Mouse (Mus musculus) left cerebral cortex, postnatal 4 days (tissue): ENCODE results near the gene Rbp7. TPM values are rescaled to one million over a fixed set of nuclear protein-coding genes. Genes with fewer than 3 reads are reported as not detected.
"Not testable (repeated sequence)": the region's sequence is repeated elsewhere in the genome, so short reads cannot be mapped to it uniquely, and the experiment has no call there.

Experiments used
- DNase-seq: peaks from one replicate; pipeline ENCODE4 v3.0.0-alpha.2; 2022
- intact Hi-C: fragments of 180-260 bp; cut with DNase I; formaldehyde crosslinking; loops from one replicate; pipeline ENCODE4 v1.15.1; 2025
- total RNA-seq, 2 experiments: library from RNA; stranded (reverse); gene quantifications; 2 replicates each; pipeline ENCODE4 v1.2.3; 2021

The Rbp7 gene
- total RNA-seq, 2 experiments from 2014 or later: not detected

GRCm38 (mm10) chr4:149457831-149458430 lies 3.2 kb upstream of the Rbp7 start:
- intact Hi-C loops: no loop called here
- DNase-seq: no peak

GRCm38 (mm10) chr4:149457163-149457562 lies 2.4 kb upstream of the Rbp7 start:
- intact Hi-C loops: not testable (repeated sequence)

GRCm38 (mm10) chr4:149454263-149454662 lies 515 bp downstream of the Rbp7 start:
- peak; percentile 36 for DNase-seq
- intact Hi-C loops: no loop called here

More at GRCm38 (mm10) chr4:149457163-149457562, 2.4 kb upstream of the Rbp7 start:
- not testable (repeated sequence) for DNase-seq

- DNase-seq: peak; percentile 51
- intact Hi-C loops: no loop called here
These were observed 1.1 kb downstream of the Rbp7 start for GRCm38 (mm10) chr4:149453656-149454055.

- intact Hi-C loops: no loop called here
- no peak for DNase-seq
These were observed 4.1 kb downstream of the Rbp7 start for GRCm38 (mm10) chr4:149450636-149451035.

- DNase-seq: no peak
These were observed 8.5 kb downstream of the Rbp7 start for GRCm38 (mm10) chr4:149446309-149446708.

GRCm38 (mm10) chr4:149445868-149446267 lies 8.9 kb downstream of the Rbp7 start:
- intact Hi-C loops: no loop called here
- DNase-seq: peak; percentile 76

More at GRCm38 (mm10) chr4:149446309-149446708, 8.5 kb downstream of the Rbp7 start:
- intact Hi-C loops: no loop called here

- intact Hi-C loops: no loop called here
- DNase-seq: peak; percentile 94
These were observed 9.6 kb downstream of the Rbp7 start for GRCm38 (mm10) chr4:149444964-149445701.

GRCm38 (mm10) chr4:149444465-149444864 lies 10.3 kb downstream of the Rbp7 start:
- DNase-seq: no peak
- intact Hi-C loops: no loop called here

- no peak for DNase-seq
- intact Hi-C loops: no loop called here
These were observed 12.3 kb downstream of the Rbp7 start for GRCm38 (mm10) chr4:149442436-149442835.

GRCm38 (mm10) chr4:149440576-149440975 lies 14.2 kb downstream of the Rbp7 start:
- no peak for DNase-seq
- intact Hi-C loops: no loop called here

GRCm38 (mm10) chr4:149431887-149432286 lies 22.9 kb downstream of the Rbp7 start:
- intact Hi-C loops: not testable (repeated sequence)

GRCm38 (mm10) chr4:149429592-149429991 lies 25.2 kb downstream of the Rbp7 start:
- intact Hi-C loops: no loop called here

More at GRCm38 (mm10) chr4:149431887-149432286, 22.9 kb downstream of the Rbp7 start:
- not testable (repeated sequence) for DNase-seq

GRCm38 (mm10) chr4:149426325-149427199 lies 28.2 kb downstream of the Rbp7 start, which contains the start of gene Ube4b:
TSS of gene Ube4b (minus strand) at chr4:149426749.
- intact Hi-C loops: no loop called here
- DNase-seq: peak; percentile 100

More at GRCm38 (mm10) chr4:149429592-149429991, 25.2 kb downstream of the Rbp7 start:
- peak; percentile 62 for DNase-seq

GRCm38 (mm10) chr4:149425801-149426292 lies 28.9 kb downstream of the Rbp7 start:
- intact Hi-C loops: no loop called here
- peak; percentile 42 for DNase-seq

- intact Hi-C loops: no loop called here
- no peak for DNase-seq
These were observed 30.0 kb downstream of the Rbp7 start for GRCm38 (mm10) chr4:149424755-149425154.

GRCm38 (mm10) chr4:149417854-149418365 lies 36.9 kb downstream of the Rbp7 start:
- intact Hi-C loops: no loop called here

GRCm38 (mm10) chr4:149416986-149417385 lies 37.8 kb downstream of the Rbp7 start:
- DNase-seq: no peak
- intact Hi-C loops: no loop called here

More at GRCm38 (mm10) chr4:149417854-149418365, 36.9 kb downstream of the Rbp7 start:
- no peak for DNase-seq

GRCm38 (mm10) chr4:149416417-149416816 lies 38.4 kb downstream of the Rbp7 start:
- intact Hi-C loops: no loop called here
- DNase-seq: no peak

- DNase-seq: no peak
- intact Hi-C loops: no loop called here
These were observed 39.1 kb downstream of the Rbp7 start for GRCm38 (mm10) chr4:149415651-149416169.
